Mouse (Mus musculus): ENCODE results near the gene Pde4a. TPM values are rescaled to one million over a fixed set of nuclear protein-coding genes. Genes with fewer than 3 reads are reported as not detected.

Gene Pde4a
- total and polyA plus RNA-seq, 3 experiments, result 57.2 to 60.0 (median 58.9) TPM

- peak overlapping the region; percentile 64 for H3K4me3 ChIP-seq
- TF ChIP-seq CTCF (IDR thresholded peaks at IDR 0.05) (no peak), EP300 (IDR thresholded peaks at IDR 0.05; ENCODE audit: insufficient read depth, low read depth, low read length) (no peak), POLR2A (IDR thresholded peaks at IDR 0.05; ENCODE audit: insufficient read depth, low read depth, low read length) (no peak)
- H3K27ac ChIP-seq, result peak overlapping the region; percentile 96
- no peaks in the 10 kb centered on the region for H3K79me2 ChIP-seq (replicated peaks; ENCODE audit: control insufficient read depth, insufficient read depth, low read length)
- DNase-seq, result no peak
- peaks cover 2% of the 10 kb centered on the region; the same call in 1 of the 2 replicates for H3K36me3 ChIP-seq (ENCODE audit: control insufficient read depth, insufficient read depth, low read length)
- WGBS, result 45% methylated on average over 4 of the region's 4 CpGs
- H3K9ac ChIP-seq (ENCODE audit: low read depth, low read length), result peak overlapping the region; percentile 96
- peaks cover 6% of the 10 kb centered on the region for H3K27me3 ChIP-seq (ENCODE audit: control insufficient read depth, insufficient read depth, low read length)
- peaks cover 12% of the 10 kb centered on the region for H3K4me1 ChIP-seq (ENCODE audit: control insufficient read depth, insufficient read depth, low read length)
- intact Hi-C loops (cut with DNase I), result loop anchor here (2.0 kb wide), 2 partner anchors 25 to 49 kb away; partner anchors contain the start of gene Atg4d
Measured at GRCm38 (mm10) chr9:21239465-21239848, 73.9 kb downstream of the Pde4a start.

- Histone ChIP-seq H3K27me3 (ENCODE audit: control insufficient read depth, insufficient read depth, low read length) (peaks cover 10% of the 10 kb centered on the region), H3K27ac (no peak overlapping the region), H3K9ac (ENCODE audit: low read depth, low read length) (no peak overlapping the region), H3K4me3 (no peak overlapping the region), H3K36me3 (ENCODE audit: control insufficient read depth, insufficient read depth, low read length) (no peaks in the 10 kb centered on the region), H3K79me2 (replicated peaks; ENCODE audit: control insufficient read depth, insufficient read depth, low read length) (no peaks in the 10 kb centered on the region), H3K4me1 (ENCODE audit: control insufficient read depth, insufficient read depth, low read length) (peaks cover 7% of the 10 kb centered on the region)
- peak; percentile 80 to 81 for DNase-seq
- intact Hi-C loops (cut with DNase I), result loop anchor here (5.0 kb wide), 2 partner anchors 126 to 171 kb away; partner anchors contain the start of genes Ilf3 and Qtrt1
- 8% methylated on average over 11 of the region's 11 CpGs for WGBS
- TF ChIP-seq POLR2A (IDR thresholded peaks at IDR 0.05; ENCODE audit: insufficient read depth, low read depth, low read length) (no peak), CTCF (IDR thresholded peaks at IDR 0.05) (peak; percentile 99), EP300 (IDR thresholded peaks at IDR 0.05; ENCODE audit: insufficient read depth, low read depth, low read length) (peak; percentile 73; the same call in 1 of the 2 replicates)
Measured at GRCm38 (mm10) chr9:21241343-21241742, 75.8 kb downstream of the Pde4a start.

- 0 out of 2 replicates have a peak, but pooled peaks cover 1% of the 10 kb centered on the region for H3K4me1 ChIP-seq (ENCODE audit: control insufficient read depth, insufficient read depth, low read length)
- H3K27ac ChIP-seq, result no peak overlapping the region
- H3K79me2 ChIP-seq (replicated peaks; ENCODE audit: control insufficient read depth, insufficient read depth, low read length), result no peaks in the 10 kb centered on the region
- peaks cover 13% of the 10 kb centered on the region for H3K27me3 ChIP-seq (ENCODE audit: control insufficient read depth, insufficient read depth, low read length)
- 6% methylated on average over 42 of the region's 42 CpGs for WGBS
- peak overlapping the region; percentile 46 for H3K4me3 ChIP-seq
- H3K9ac ChIP-seq (ENCODE audit: low read depth, low read length), result peak overlapping the region; percentile 62
- intact Hi-C loops (cut with DNase I), result loop anchor here (5.0 kb wide), 2 partner anchors 123 to 168 kb away; partner anchors contain the start of genes Ilf3 and Qtrt1
- no peaks in the 10 kb centered on the region for H3K36me3 ChIP-seq (ENCODE audit: control insufficient read depth, insufficient read depth, low read length)
- no peak for TF ChIP-seq POLR2A (IDR thresholded peaks at IDR 0.05; ENCODE audit: insufficient read depth, low read depth, low read length)
- no peak for DNase-seq
Measured at GRCm38 (mm10) chr9:21243826-21244427, 78.4 kb downstream of the Pde4a start.

GRCm38 (mm10) chr9:21244428-21245112 is 79.1 kb downstream of the Pde4a start:
- intact Hi-C loops (cut with DNase I), result loop anchor here (5.0 kb wide), 2 partner anchors 123 to 168 kb away; partner anchors contain the start of genes Ilf3 and Qtrt1
- under 1% methylated on average over 72 of the region's 72 CpGs for WGBS
- peak in 1 of 2 experiments; percentile 36 for DNase-seq
- Histone ChIP-seq H3K27me3 (ENCODE audit: control insufficient read depth, insufficient read depth, low read length) (peaks cover 13% of the 10 kb centered on the region), H3K4me3 (peak overlapping the region; percentile 46), H3K79me2 (replicated peaks; ENCODE audit: control insufficient read depth, insufficient read depth, low read length) (no peaks in the 10 kb centered on the region), H3K36me3 (ENCODE audit: control insufficient read depth, insufficient read depth, low read length) (no peaks in the 10 kb centered on the region), H3K27ac (no peak overlapping the region), H3K4me1 (ENCODE audit: control insufficient read depth, insufficient read depth, low read length) (0 out of 2 replicates have a peak, but pooled peaks cover 1% of the 10 kb centered on the region), H3K9ac (ENCODE audit: low read depth, low read length) (peak overlapping the region; percentile 62)
- TF ChIP-seq CTCF (IDR thresholded peaks at IDR 0.05), result no peak
- TF ChIP-seq EP300 (IDR thresholded peaks at IDR 0.05; ENCODE audit: insufficient read depth, low read depth, low read length), result no peak
- no peak for TF ChIP-seq POLR2A (IDR thresholded peaks at IDR 0.05; ENCODE audit: insufficient read depth, low read depth, low read length)

GRCm38 (mm10) chr9:21245113-21245487 is 79.6 kb downstream of the Pde4a start:
- Histone ChIP-seq H3K4me3 (peak overlapping the region; percentile 46), H3K27me3 (ENCODE audit: control insufficient read depth, insufficient read depth, low read length) (peaks cover 13% of the 10 kb centered on the region), H3K9ac (ENCODE audit: low read depth, low read length) (peak overlapping the region; percentile 62), H3K4me1 (ENCODE audit: control insufficient read depth, insufficient read depth, low read length) (0 out of 2 replicates have a peak, but pooled peaks cover 1% of the 10 kb centered on the region), H3K36me3 (ENCODE audit: control insufficient read depth, insufficient read depth, low read length) (no peaks in the 10 kb centered on the region), H3K79me2 (replicated peaks; ENCODE audit: control insufficient read depth, insufficient read depth, low read length) (no peaks in the 10 kb centered on the region), H3K27ac (no peak overlapping the region)
- WGBS, result 3% methylated on average over 16 of the region's 16 CpGs
- intact Hi-C loops (cut with DNase I), result no loop called here
- no peak for TF ChIP-seq CTCF (IDR thresholded peaks at IDR 0.05)
- DNase-seq, result no peak

GRCm38 (mm10) chr9:21246342-21246741 is 80.8 kb downstream of the Pde4a start:
- Histone ChIP-seq H3K27ac (no peak overlapping the region), H3K4me1 (ENCODE audit: control insufficient read depth, insufficient read depth, low read length) (0 out of 2 replicates have a peak, but pooled peaks cover 1% of the 10 kb centered on the region), H3K36me3 (ENCODE audit: control insufficient read depth, insufficient read depth, low read length) (no peaks in the 10 kb centered on the region), H3K4me3 (no peak overlapping the region), H3K27me3 (ENCODE audit: control insufficient read depth, insufficient read depth, low read length) (peaks cover 13% of the 10 kb centered on the region), H3K9ac (ENCODE audit: low read depth, low read length) (no peak overlapping the region), H3K79me2 (replicated peaks; ENCODE audit: control insufficient read depth, insufficient read depth, low read length) (no peaks in the 10 kb centered on the region)
- TF ChIP-seq POLR2A (IDR thresholded peaks at IDR 0.05; ENCODE audit: insufficient read depth, low read depth, low read length), result no peak
- no peak for TF ChIP-seq EP300 (IDR thresholded peaks at IDR 0.05; ENCODE audit: insufficient read depth, low read depth, low read length)
- no peak for DNase-seq
- intact Hi-C loops (cut with DNase I), result no loop called here
- WGBS, result 92% methylated on average over 1 of the region's 1 CpGs
